Mouse (Mus musculus) brain, embryonic 14.5 days (tissue): ENCODE measurements at regions not wholly inside any gene's neighbourhood (a gene's known extent, or its start where the extent isn't known, plus 50 kb on each side); places are given as distances from the start of the nearest gene placed in this dataset.

Experiments used
- CTCF ChIP-seq: fragments of 200-500 bp; IDR thresholded peaks from 2 replicates; pipeline ENCODE4 v1.5.1; 2012; ENCODE audit warnings: inconsistent platforms, mild to moderate bottlenecking, moderate library complexity, borderline replicate concordance; ENCODE audit not compliant: insufficient read depth, insufficient read length; ENCODE audit errors: extremely low read depth
- POLR2A ChIP-seq: fragments of 200-500 bp; IDR thresholded peaks from 2 replicates; pipeline ENCODE4 v1.6.1; 2012; ENCODE audit warnings: mild to moderate bottlenecking, inconsistent platforms, borderline replicate concordance; ENCODE audit not compliant: poor library complexity, insufficient read depth, insufficient read length, severe bottlenecking; ENCODE audit errors: extremely low read depth

- no peak for TF ChIP-seq CTCF
- no peak for TF ChIP-seq POLR2A
Observed at GRCm38 (mm10) chr4:69471200-69471599, 517.0 kb upstream of the Brinp1 start.
